Comparison of ENCODE assay signal across 12 mouse cellular contexts in the genomic region with DNA sequence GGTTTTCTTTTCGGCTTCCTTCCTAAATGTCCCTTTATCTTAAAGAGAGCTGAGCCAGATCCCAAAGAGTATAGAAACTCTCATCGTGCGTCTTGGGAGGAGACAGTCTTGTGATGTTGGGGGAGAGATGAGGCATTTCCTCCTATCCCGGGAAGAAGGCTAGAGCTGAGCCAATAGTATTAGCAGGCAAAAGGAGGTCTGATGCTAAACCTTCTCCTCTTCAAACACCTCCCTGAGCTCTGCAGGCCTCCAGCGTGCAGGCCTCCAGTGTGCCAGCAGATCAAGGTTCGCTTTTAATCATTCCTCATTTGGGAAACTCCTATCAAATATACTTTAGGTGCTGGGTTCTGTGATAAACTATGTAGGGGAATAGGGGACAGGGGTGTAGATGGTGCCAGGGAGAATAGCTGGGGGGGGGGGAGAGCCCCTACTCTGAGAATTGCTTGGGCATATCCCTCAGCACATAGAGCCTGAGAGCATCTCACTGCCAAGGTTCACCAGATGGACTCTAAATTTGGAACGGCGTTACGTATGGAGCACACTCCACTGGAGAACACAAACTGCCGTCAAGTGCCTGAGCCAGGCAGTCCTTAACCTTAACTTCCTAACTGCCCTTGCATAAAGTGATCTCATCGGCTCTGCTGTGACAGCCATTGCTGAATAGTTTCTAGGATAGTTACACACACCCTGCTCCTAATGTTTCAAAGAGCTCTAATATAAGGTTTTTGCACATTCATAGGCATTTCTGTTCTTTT.
DNase-seq lines count a peak whose midpoint lies in the region; TF ChIP-seq lines count a peak whose summit lies in the region.
"Had no signal": no experiment of that assay in that cellular context is flagged by ENCODE, and none has a peak within 500 bp of the region (broad histone marks: within the 10 kb centered on the region; RNA-seq: fewer than 3 reads in every experiment).

No protein-coding gene starts in this region.

- no peak overlapping the region for H3K4me3 ChIP-seq in layer of hippocampus, adult 2 months
- H3K4me3 ChIP-seq: limb, embryonic 15.5 days; neural tube, embryonic 13.5 days had no signal

- TF ChIP-seq CTCF in layer of hippocampus, adult 2 months (conservative IDR thresholded peaks at IDR 0.05), result no peak

- H3K27ac ChIP-seq in layer of hippocampus, adult 2 months, result peak overlapping the region; percentile 46; the same call in 1 of the 2 replicates
- H3K27ac ChIP-seq: hindbrain, embryonic 14.5 days; limb, embryonic 15.5 days; neural tube, embryonic 13.5 days had no signal

- peak; percentile 43 for DNase-seq in adrenal gland, postnatal 14 days
- no peak for DNase-seq in adrenal gland, postnatal 25 days
- no peak for DNase-seq in layer of hippocampus, adult 2 months (ENCODE audit: low spot score in 2 of 2)
- no peak for DNase-seq in layer of hippocampus, postnatal 25 days (ENCODE audit: extremely low spot score in 1 of 2, low spot score in 1 of 2)
- DNase-seq in cerebellum, postnatal 14 days, result peak; percentile 65 to 81
- peak; percentile 42 for DNase-seq in heart, postnatal 4 days
- DNase-seq in yolk sac, embryonic 10.5 days (ENCODE audit: low spot score), result no peak
- no peak for DNase-seq in frontal cortex, postnatal 14 days (ENCODE audit: low spot score in 2 of 2)
- DNase-seq: right cerebral cortex, postnatal 14 days had no signal

Comparison
In these comparisons a context has a peak if more than half of its experiments do, and no peak if none do; other contexts are left out.
1. DNase-seq: peak in adrenal gland, postnatal 14 days (single experiment), cerebellum, postnatal 14 days (2 of 2) and heart, postnatal 4 days (single experiment); none in adrenal gland, postnatal 25 days (single experiment), layer of hippocampus, adult 2 months (0 of 2), layer of hippocampus, postnatal 25 days (0 of 2), yolk sac, embryonic 10.5 days (single experiment) and frontal cortex, postnatal 14 days (0 of 2).